Mouse (Mus musculus) kidney, embryonic 15.5 days (tissue): ENCODE results near the gene Camkv. TPM values are rescaled to one million over a fixed set of nuclear protein-coding genes. Genes with fewer than 3 reads are reported as not detected.

ENCODE experiments used
- ATAC-seq: fragments of 200-750 bp; cut with Nextera tagmentation; replicated peaks from 2 replicates; pipeline ENCODE4 v1.8.0; 2017; ENCODE audit warnings: moderate TSS enrichment; ENCODE audit not compliant: low FRiP score
- H3K27ac ChIP-seq: fragments of 300-500 bp; sonication (generic); 2 replicates; pipeline ENCODE4 v1.5.1; 2015; ENCODE audit warnings: mild to moderate bottlenecking, inconsistent platforms
- H3K27me3 ChIP-seq: fragments of 300-500 bp; sonication (generic); 2 replicates; pipeline ENCODE4 v1.6.1; 2015; ENCODE audit warnings: inconsistent platforms
- H3K36me3 ChIP-seq: fragments of 300-500 bp; sonication (generic); 2 replicates; pipeline ENCODE4 v1.6.1; 2015; ENCODE audit warnings: inconsistent platforms
- H3K4me1 ChIP-seq: fragments of 300-500 bp; sonication (generic); 2 replicates; pipeline ENCODE4 v1.6.1; 2015; ENCODE audit warnings: inconsistent platforms
- H3K4me2 ChIP-seq: fragments of 300-500 bp; sonication (generic); 2 replicates; pipeline ENCODE4 v1.6.1; 2015; ENCODE audit warnings: moderate library complexity, mild to moderate bottlenecking, inconsistent platforms
- H3K4me3 ChIP-seq: fragments of 300-500 bp; sonication (generic); replicated peaks from 2 replicates; pipeline ENCODE4 v1.5.1; 2015; ENCODE audit warnings: mild to moderate bottlenecking, inconsistent platforms
- H3K9ac ChIP-seq: fragments of 300-500 bp; sonication (generic); 2 replicates; pipeline ENCODE4 v1.6.1; 2015; ENCODE audit warnings: mild to moderate bottlenecking, inconsistent platforms
- H3K9me3 ChIP-seq: fragments of 300-500 bp; sonication (generic); replicated peaks from 2 replicates; pipeline ENCODE4 v1.6.1; 2016; ENCODE audit warnings: inconsistent platforms
- WGBS: fragments of 180-500 bp; shearing (Covaris S2); methylation state at CpG from one replicate; pipeline ENCODE4 v1.1.7; 2015; ENCODE audit warnings: mixed read lengths; 5-methylcytosine and 5-hydroxymethylcytosine counted together
- polyA plus RNA-seq: library from polyadenylated mRNA; unstranded; fragments of >200 nt; fragmentation: Nextera tagmentation; extraction: Ambion mirVana; gene quantifications from 2 replicates; pipeline ENCODE4 v1.2.1, GENCODE M21; 2015

The Camkv gene
- polyA plus RNA-seq, 1 experiment from 2014 or later = 2.2 TPM

DNA sequence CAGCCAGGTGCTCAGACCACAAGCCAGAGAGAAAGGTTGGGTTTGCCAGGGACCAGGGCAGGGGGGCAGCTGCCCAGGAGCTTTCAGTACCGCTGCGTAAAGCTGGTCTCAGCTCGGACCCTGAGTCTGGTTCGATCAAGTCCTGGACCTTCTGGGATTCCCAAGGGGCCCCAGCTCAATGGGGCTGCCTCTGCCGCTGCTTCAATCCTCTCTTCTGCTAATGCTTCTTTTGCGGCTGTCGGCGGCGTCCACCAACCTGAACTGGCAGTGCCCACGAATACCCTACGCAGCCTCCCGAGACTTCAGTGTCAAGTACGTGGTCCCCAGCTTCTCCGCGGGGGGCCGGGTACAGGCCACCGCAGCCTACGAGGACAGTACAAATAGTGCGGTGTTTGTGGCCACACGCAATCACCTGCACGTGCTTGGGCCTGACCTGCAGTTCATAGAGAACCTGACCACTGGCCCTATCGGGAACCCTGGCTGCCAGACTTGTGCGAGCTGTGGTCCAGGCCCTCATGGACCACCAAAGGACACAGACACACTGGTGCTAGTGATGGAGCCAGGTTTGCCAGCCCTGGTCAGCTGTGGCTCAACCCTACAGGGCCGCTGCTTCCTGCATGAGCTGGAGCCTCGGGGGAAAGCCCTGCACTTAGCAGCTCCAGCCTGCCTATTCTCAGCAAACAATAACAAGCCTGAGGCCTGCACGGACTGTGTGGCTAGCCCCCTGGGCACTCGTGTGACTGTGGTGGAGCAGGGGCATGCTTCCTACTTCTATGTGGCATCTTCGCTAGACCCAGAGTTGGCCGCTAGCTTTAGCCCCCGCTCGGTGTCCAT is 28.3 kb upstream of the Camkv start:
- Histone ChIP-seq H3K4me2 (peak overlapping the region; percentile 89), H3K4me3 (peak overlapping the region; percentile 47), H3K27me3 (peaks cover 17% of the 10 kb centered on the region), H3K9me3 (no peaks in the 10 kb centered on the region), H3K36me3 (peaks cover 5% of the 10 kb centered on the region; the same call in 1 of the 2 replicates), H3K9ac (peak overlapping the region; percentile 45; the same call in 1 of the 2 replicates), H3K27ac (peak overlapping the region; percentile 75), H3K4me1 (peaks cover 45% of the 10 kb centered on the region)
- WGBS = 46% methylated on average over 31 of the region's 31 CpGs
- ATAC-seq = no peak

DNA sequence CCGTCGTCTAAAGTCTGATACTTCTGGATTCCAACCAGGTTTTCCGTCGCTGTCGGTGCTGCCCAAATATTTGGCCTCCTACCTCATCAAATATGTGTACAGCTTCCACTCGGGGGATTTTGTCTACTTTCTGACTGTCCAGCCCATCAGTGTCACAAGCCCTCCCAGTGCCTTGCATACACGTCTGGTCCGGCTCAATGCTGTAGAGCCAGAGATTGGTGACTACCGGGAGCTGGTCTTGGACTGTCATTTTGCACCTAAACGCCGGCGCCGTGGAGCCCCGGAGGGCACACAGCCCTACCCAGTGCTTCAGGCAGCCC is 27.7 kb upstream of the Camkv start:
- Histone ChIP-seq H3K4me1 (peaks cover 45% of the 10 kb centered on the region), H3K4me3 (peak overlapping the region; percentile 47), H3K27me3 (peaks cover 16% of the 10 kb centered on the region), H3K9ac (no peak overlapping the region), H3K36me3 (peaks cover 3% of the 10 kb centered on the region; the same call in 1 of the 2 replicates), H3K27ac (no peak overlapping the region), H3K4me2 (peak overlapping the region; percentile 89), H3K9me3 (no peaks in the 10 kb centered on the region)
- 81% methylated on average over 14 of the region's 14 CpGs for WGBS
- ATAC-seq = no peak

DNA sequence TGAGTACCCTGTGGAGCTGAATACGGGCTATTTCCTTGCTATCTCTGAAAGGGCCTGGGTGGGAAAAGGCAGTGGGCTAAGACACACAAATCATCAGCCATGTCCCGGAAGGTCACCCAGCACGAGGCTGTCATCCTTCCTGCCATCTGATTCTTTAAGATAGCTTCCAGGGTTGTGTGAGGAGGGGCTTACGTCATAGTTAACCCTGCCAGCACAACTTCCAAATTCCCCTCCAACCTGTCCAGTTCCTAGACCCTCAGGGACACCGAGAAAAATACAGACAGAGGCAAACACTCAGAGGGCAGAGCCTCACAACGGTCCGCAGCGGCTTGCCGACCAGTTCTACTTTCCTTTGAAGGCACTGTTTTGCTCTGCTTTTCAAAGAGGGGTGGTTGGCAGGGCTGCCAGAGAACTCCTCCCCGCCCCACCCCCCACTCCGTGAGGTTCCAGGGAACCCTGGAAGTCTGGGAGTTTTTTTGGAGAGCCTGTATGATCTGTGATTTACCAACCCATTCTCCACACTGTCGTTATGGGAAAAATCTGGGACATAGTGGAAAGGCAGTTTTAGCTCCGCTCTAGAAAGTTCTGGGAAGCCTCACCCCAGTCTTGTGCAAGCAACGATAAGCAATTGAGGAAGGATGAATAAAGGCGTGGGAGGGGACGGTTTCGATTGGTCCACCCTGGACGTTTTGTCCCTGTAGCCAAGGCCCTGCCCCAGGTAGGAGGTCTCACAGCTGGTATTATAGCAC is 26.9 kb upstream of the Camkv start:
- 27% methylated on average over 18 of the region's 18 CpGs for WGBS
- Histone ChIP-seq H3K27ac (no peak overlapping the region), H3K9me3 (no peaks in the 10 kb centered on the region), H3K36me3 (no peaks in the 10 kb centered on the region), H3K4me2 (peak overlapping the region; percentile 89), H3K4me1 (peaks cover 45% of the 10 kb centered on the region), H3K27me3 (peaks cover 19% of the 10 kb centered on the region), H3K9ac (no peak overlapping the region), H3K4me3 (peak overlapping the region; percentile 17)
- no peak for ATAC-seq

DNA sequence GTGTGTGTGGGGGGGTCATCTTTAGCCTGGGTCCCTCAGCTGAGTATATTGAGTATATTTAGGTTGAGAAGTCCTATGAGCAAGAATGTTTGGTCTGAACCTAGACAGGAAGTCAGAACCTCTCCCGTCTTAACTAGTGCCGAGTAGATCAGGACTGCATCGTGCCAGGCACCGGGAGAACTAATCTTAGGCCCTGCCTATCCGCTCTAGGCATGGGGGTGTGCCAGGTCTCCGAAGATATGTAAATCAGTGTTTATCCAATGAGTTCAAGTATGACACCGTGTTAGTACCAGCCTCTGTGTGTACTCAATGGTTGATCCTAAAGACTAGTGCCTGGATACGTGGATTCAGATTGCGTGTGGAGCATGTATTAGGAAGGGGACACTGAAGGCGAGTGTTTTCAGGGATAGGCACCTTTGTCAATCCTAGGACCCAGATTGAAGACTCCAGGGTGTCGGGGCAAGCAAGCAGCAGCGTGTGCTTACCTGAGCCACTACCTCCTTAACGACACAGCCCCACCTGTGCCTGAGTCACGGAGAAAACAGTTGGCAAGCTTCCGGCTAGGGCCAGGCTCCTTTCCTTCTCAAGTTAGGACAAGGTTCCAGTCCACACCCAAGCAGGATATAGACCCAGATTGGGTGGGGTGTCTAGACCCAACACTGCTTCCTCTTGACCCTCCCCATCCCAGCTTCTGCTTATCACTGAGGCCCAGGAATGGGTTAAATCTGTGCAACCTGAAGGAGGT is 25.3 kb upstream of the Camkv start:
- WGBS = 87% methylated on average over 15 of the region's 15 CpGs
- Histone ChIP-seq H3K36me3 (no peaks in the 10 kb centered on the region), H3K4me1 (peaks cover 49% of the 10 kb centered on the region), H3K27ac (no peak overlapping the region), H3K4me2 (no peak overlapping the region), H3K9ac (no peak overlapping the region), H3K4me3 (no peak overlapping the region), H3K9me3 (no peaks in the 10 kb centered on the region), H3K27me3 (peaks cover 19% of the 10 kb centered on the region)
- no peak for ATAC-seq

DNA sequence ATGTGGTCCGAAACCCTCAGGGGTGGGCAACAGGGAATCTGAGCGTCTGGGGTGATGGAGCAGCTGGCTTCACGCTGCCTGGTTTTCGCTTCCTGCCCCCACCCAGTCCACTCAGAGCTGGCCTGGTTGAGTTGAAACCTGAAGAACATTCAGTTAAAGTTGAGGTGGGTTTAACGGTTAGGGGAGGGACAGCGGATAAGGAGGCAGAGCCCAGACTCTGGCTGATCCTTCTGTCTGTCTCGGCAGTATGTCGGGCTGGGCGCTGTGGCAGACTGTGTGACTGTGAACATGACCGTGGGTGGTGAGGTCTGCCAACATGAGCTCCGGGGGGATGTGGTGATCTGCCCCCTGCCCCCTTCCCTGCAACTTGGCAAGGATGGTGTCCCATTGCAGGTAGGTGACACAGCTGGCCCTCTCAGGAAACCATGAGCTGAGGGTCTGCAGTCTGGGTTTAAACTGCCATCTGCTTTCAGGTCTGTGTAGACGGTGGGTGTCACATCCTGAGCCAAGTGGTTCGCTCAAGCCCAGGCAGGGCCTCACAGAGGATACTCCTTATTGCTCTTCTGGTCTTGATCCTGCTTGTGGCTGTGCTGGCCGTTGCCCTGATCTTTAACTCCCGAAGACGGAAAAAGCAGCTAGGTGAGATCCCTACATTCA is 20.6 kb upstream of the Camkv start:
- Histone ChIP-seq H3K9ac (no peak overlapping the region), H3K4me3 (no peak overlapping the region), H3K36me3 (no peaks in the 10 kb centered on the region), H3K9me3 (no peaks in the 10 kb centered on the region), H3K27ac (no peak overlapping the region), H3K4me2 (no peak overlapping the region), H3K4me1 (peaks cover 22% of the 10 kb centered on the region), H3K27me3 (peaks cover 4% of the 10 kb centered on the region; the same call in 1 of the 2 replicates)
- no peak for ATAC-seq
- 51% methylated on average over 16 of the region's 16 CpGs for WGBS

DNA sequence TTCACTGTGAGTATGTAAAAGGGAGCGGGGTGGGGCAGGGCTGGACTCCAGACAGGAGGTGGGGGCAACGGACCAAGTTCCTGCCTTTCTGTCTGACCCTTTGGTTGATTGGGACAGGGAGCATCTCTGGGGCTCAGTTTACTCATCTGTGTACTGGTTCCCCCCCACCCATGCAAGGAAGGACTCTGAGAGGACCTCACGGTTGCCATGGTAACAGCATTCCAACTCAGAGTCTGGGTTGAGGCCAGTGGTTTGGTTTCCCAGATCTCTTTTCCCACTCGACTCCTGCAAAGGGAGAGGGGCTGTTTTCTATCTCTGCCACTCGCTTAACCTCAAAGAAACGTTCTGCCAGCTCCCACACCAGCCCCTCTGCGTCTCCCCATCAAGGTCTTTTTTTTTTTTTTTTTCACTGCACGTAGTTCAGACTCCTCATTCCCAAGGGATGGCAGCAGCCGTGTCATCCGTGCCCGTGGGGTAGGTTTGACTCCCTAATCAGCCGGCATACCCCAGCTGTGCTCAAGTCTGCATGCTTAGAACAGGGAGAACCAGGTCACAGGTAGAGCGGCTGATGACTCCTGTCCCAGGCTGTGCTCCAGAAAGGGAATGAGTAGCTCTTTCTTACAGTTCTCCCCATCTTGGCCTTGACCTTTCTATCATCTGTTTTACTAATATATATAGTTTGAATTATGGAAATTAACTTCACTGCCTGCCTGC is 17.4 kb upstream of the Camkv start:
- Histone ChIP-seq H3K27me3 (peaks cover under 1% of the 10 kb centered on the region; the same call in 1 of the 2 replicates), H3K9me3 (no peaks in the 10 kb centered on the region), H3K27ac (no peak overlapping the region), H3K4me1 (peaks cover 22% of the 10 kb centered on the region), H3K36me3 (no peaks in the 10 kb centered on the region), H3K4me2 (no peak overlapping the region), H3K4me3 (no peak overlapping the region), H3K9ac (no peak overlapping the region)
- WGBS = 32% methylated on average over 13 of the region's 13 CpGs
- no peak for ATAC-seq

DNA sequence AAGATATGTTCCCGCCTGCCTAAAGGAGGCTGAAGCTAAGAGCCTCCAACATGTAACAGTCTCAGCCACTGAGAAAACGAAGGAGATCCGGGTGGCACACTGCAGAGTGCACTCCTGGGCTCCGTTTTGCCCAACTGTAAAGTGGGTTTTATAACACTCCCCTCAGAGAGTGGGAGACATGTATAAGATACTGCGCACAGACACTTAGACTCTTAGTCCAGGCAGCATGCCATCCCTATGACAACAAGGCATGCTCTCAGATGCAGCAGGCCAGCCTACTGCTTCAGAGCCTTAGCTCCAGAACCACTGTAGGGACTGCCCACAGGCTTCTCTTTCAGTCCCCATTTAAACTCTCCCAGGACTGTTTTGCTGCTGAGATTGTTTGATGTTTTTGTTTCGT is 16.6 kb upstream of the Camkv start:
- Histone ChIP-seq H3K9ac (no peak overlapping the region), H3K9me3 (no peaks in the 10 kb centered on the region), H3K27me3 (no peaks in the 10 kb centered on the region), H3K4me1 (peaks cover 22% of the 10 kb centered on the region), H3K4me3 (no peak overlapping the region), H3K4me2 (no peak overlapping the region), H3K27ac (no peak overlapping the region), H3K36me3 (no peaks in the 10 kb centered on the region)
- ATAC-seq = no peak
- 84% methylated on average over 6 of the region's 6 CpGs for WGBS

DNA sequence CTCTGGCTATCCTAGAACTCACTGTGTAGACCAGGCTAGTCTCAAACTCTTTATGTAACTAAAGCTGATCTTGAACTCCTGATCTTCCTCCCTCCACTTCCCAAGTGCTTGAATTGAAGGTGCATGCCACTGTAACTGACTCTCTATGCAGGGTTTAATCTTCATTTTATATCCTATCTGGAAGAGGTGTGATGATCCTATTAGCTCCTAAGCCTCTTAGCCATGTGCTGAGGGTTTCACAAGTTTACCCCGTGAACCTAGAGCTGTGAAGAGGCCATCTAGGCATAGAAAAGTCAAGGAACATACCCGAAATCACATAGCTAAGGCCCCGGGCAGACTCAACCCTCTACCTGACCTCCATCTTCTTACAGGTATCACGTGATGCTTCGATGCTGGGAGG is 16.0 kb upstream of the Camkv start:
- H3K27me3 ChIP-seq = no peaks in the 10 kb centered on the region
- no peak overlapping the region for H3K4me3 ChIP-seq
- H3K27ac ChIP-seq = no peak overlapping the region
- WGBS = 82% methylated on average over 5 of the region's 5 CpGs
- no peaks in the 10 kb centered on the region for H3K9me3 ChIP-seq
- no peak overlapping the region for H3K4me2 ChIP-seq
- no peak for ATAC-seq
- H3K4me1 ChIP-seq = peaks cover 20% of the 10 kb centered on the region
- no peak overlapping the region for H3K9ac ChIP-seq
- H3K36me3 ChIP-seq = no peaks in the 10 kb centered on the region

DNA sequence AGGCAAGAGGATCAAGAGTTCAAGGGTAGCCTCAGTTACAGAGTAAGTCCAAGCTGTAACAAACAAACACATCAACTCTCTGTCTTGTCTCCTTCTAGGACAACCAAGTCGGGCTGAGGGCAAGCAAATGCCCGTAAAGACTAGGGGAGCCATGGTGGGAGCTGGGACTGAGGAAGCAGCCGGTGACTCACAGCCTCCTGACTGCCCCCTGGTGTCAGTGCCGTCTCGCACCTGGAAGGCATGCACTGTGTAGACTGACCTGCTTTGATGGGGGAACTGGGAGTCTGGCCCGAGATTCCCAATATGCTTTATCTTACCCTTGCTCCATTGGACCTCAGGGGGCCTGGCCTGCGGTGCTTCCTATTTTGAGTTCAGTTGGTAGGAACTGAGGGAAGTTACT is 12.5 kb upstream of the Camkv start:
- no peak overlapping the region for H3K9ac ChIP-seq
- H3K4me1 ChIP-seq = peaks cover 10% of the 10 kb centered on the region
- 0 out of 2 replicates have a peak, but pooled peaks have one; percentile 19 for ATAC-seq
- no peak overlapping the region for H3K4me2 ChIP-seq
- H3K36me3 ChIP-seq = no peaks in the 10 kb centered on the region
- H3K27ac ChIP-seq = no peak overlapping the region
- H3K9me3 ChIP-seq = no peaks in the 10 kb centered on the region
- H3K4me3 ChIP-seq = no peak overlapping the region
- 28% methylated on average over 7 of the region's 7 CpGs for whole genome bisulfite sequencing
- H3K27me3 ChIP-seq = no peaks in the 10 kb centered on the region

DNA sequence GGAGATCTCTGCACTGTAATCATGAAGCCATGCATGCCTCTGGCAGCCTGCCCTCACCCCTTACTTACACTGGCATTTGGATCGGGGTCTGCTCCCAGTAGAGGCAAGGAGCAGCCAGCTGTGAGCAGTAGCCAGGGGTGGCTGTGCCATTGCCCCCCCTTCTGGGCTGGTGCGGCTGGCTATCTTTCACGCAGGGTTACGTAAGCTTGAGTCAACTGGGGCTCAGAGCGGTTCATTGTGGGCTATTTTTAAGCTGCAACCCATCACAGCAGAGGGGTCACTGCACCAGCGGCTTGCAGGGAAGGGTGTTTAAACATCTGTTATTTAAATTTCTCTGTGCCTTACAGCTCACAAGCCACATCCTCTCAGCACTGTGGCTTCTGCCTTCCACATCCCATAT is 11.5 kb upstream of the Camkv start:
- Histone ChIP-seq H3K4me1 (0 out of 2 replicates have a peak, but pooled peaks cover 4% of the 10 kb centered on the region), H3K4me2 (no peak overlapping the region), H3K4me3 (no peak overlapping the region), H3K9me3 (no peaks in the 10 kb centered on the region), H3K27me3 (no peaks in the 10 kb centered on the region), H3K9ac (no peak overlapping the region), H3K27ac (no peak overlapping the region), H3K36me3 (no peaks in the 10 kb centered on the region)
- ATAC-seq = no peak
- 47% methylated on average over 6 of the region's 6 CpGs for WGBS

DNA sequence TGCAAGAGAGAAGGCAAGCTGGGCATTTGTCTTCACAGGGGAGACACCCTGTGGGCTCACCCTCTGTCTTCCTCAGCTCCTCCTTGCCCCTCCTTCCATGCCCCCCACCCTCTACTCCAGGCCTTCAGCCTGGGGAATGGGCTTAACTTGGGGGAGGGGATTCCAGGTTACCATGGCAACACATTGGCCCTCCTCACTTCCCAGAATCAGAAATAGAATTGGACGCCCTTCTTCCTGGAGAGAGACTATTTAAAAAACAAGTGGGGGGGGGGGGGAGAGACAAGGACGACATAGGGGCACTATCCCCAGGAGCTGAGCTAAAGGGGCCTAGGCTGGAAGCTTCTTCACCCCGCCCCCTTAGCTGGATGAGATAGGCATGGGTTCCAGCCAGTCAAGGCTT is 10.2 kb upstream of the Camkv start:
- Histone ChIP-seq H3K36me3 (no peaks in the 10 kb centered on the region), H3K4me1 (0 out of 2 replicates have a peak, but pooled peaks cover 4% of the 10 kb centered on the region), H3K4me3 (no peak overlapping the region), H3K27ac (no peak overlapping the region), H3K27me3 (no peaks in the 10 kb centered on the region), H3K9me3 (no peaks in the 10 kb centered on the region), H3K9ac (no peak overlapping the region), H3K4me2 (no peak overlapping the region)
- ATAC-seq = no peak
- WGBS = 44% methylated on average over 3 of the region's 3 CpGs
